Mouse (Mus musculus) hindbrain, embryonic 10.5 days (tissue): ENCODE measurements around the gene Plac8. TPM values are rescaled to one million over a fixed set of nuclear protein-coding genes. Genes with fewer than 3 reads are reported as not detected.
A peak's percentile ranks its signal among the peaks of the same experiment; 100 is the strongest.

Source experiments
- DNase-seq: peaks from one replicate; pipeline ENCODE4 v3.0.0-alpha.2; 2017; ENCODE audit warnings: low spot score
- H3K27ac ChIP-seq: fragments of 300-500 bp; sonication (generic); 2 replicates; pipeline ENCODE4 v1.5.1; 2016; ENCODE audit warnings: mild to moderate bottlenecking, moderate library complexity
- H3K27me3 ChIP-seq: fragments of 300-500 bp; sonication (generic); 2 replicates; pipeline ENCODE4 v1.6.1; 2016; ENCODE audit warnings: mild to moderate bottlenecking; ENCODE audit not compliant: poor library complexity, insufficient read depth, severe bottlenecking
- H3K36me3 ChIP-seq: fragments of 300-500 bp; sonication (generic); 2 replicates; pipeline ENCODE4 v1.6.1; 2016; ENCODE audit warnings: mild to moderate bottlenecking, moderate library complexity
- H3K4me1 ChIP-seq: fragments of 300-500 bp; sonication (generic); replicated peaks from 2 replicates; pipeline ENCODE4 v1.6.1; 2016; ENCODE audit warnings: mild to moderate bottlenecking
- H3K4me3 ChIP-seq: fragments of 300-500 bp; sonication (generic); 2 replicates; pipeline ENCODE4 v1.5.1; 2016; ENCODE audit warnings: mild to moderate bottlenecking, moderate library complexity
- H3K9me3 ChIP-seq: fragments of 300-500 bp; sonication (generic); 2 replicates; pipeline ENCODE4 v1.6.1; 2016; ENCODE audit warnings: mild to moderate bottlenecking, moderate library complexity
- WGBS: fragments of 180-500 bp; shearing (Covaris S2); methylation state at CpG from one replicate; pipeline ENCODE4 v1.1.7; 2016; 5-methylcytosine and 5-hydroxymethylcytosine counted together
- polyA plus RNA-seq: library from polyadenylated mRNA; unstranded; fragments of >200 nt; fragmentation: Nextera tagmentation; extraction: Ambion mirVana; gene quantifications from 2 replicates; pipeline ENCODE4 v1.2.1, GENCODE M21; 2016

Gene Plac8
- polyA plus RNA-seq, 1 experiment from 2014 or later: 6.7 TPM

DNA sequence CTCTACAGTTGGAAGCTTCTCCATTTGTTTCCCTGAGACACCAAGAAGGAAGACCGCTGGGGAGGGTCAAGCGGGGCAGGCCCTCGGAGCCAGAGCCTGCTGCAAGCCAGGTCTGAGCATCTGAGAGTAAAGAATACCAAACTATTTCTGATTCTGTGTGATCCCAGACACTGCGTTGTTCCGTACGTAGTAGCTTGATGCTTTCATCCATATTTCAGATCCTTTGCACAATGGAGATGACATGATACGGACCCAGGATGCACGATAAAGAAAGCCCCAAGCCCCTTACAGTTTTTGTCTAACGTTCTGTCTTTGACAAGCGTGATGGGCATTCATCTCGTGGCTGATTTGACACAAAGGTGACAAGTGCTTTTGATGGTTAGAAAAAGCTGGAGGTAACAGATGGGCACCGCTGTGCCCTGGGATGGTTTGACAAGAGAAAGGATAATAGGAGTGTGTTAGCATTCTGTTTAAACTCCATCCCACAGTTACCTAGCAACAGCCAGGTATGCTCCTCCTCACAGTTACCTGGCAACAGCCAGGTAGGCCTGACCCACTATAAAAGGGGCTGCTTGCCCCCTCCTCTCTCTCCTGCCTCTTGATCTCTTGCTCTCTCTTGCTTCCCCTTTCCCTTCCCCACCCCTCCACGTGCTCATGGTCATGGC lies 22.9 kb upstream of the Plac8 start:
- no peaks in the 10 kb centered on the region for H3K36me3 ChIP-seq
- H3K27ac ChIP-seq: no peak overlapping the region
- no peaks in the 10 kb centered on the region for H3K27me3 ChIP-seq
- DNase-seq: no peak
- H3K4me3 ChIP-seq: no peak overlapping the region
- no peaks in the 10 kb centered on the region for H3K4me1 ChIP-seq
- H3K9me3 ChIP-seq: 0 out of 2 replicates have a peak, but pooled peaks cover 13% of the 10 kb centered on the region
- WGBS: 85% methylated on average over 13 of the region's 13 CpGs

- Histone ChIP-seq H3K27me3 (no peaks in the 10 kb centered on the region), H3K4me1 (no peaks in the 10 kb centered on the region), H3K4me3 (no peak overlapping the region), H3K27ac (no peak overlapping the region), H3K36me3 (no peaks in the 10 kb centered on the region), H3K9me3 (0 out of 2 replicates have a peak, but pooled peaks cover 13% of the 10 kb centered on the region)
- 93% methylated on average over 5 of the region's 5 CpGs for WGBS
- no peak for DNase-seq
These were observed 18.5 kb upstream of the Plac8 start for GRCm38 (mm10) chr5:100590505-100590904.

DNA sequence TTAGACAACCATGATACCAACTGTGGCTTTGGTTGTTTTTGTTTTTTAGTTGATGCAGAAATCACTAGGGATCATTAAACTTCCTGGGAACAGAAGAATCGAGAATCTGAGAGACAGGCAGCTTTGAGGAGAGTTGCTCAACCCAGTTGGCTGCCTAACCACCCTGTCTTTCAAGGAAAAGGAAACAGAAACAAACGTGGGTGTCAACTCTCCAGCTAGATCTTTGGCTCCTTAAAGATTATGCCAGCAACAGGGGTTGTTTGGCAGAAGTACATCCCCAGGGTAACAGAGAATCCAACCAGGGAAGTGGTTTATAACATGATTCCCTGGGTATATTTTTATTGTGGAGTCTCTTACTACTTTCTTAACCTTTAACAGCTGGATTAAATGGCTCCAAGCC lies 15.6 kb upstream of the Plac8 start:
- Histone ChIP-seq H3K9me3 (no peaks in the 10 kb centered on the region), H3K27ac (no peak overlapping the region)
- 60% methylated on average over 2 of the region's 2 CpGs for WGBS

DNA sequence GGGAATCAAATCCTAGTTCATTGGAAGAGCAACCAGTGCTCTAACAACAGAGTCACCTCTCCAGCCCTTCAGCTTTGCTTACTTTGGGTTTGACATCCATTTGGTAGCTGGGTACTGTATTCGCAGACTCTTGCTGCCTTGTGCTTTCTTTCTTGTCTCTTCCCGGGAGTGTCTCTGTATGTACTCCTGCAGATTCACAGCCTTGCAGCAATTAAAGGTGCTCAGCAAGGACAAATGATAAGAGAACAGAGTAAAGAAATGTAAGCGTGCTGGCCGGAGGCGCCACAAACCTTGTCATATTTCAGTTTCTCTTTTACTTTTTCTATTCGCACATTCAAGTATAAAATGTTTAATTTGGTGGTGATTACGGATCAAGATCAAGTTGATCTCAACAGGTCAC lies 15.1 kb upstream of the Plac8 start:
- no peak overlapping the region for H3K27ac ChIP-seq
- no peaks in the 10 kb centered on the region for H3K4me1 ChIP-seq
- H3K4me3 ChIP-seq: no peak overlapping the region
- DNase-seq: no peak
- 92% methylated on average over 7 of the region's 7 CpGs for WGBS
- no peaks in the 10 kb centered on the region for H3K27me3 ChIP-seq
- H3K9me3 ChIP-seq: no peaks in the 10 kb centered on the region
- no peaks in the 10 kb centered on the region for H3K36me3 ChIP-seq

More for the DNA sequence above, 15.6 kb upstream of the Plac8 start:
- Histone ChIP-seq H3K36me3 (no peaks in the 10 kb centered on the region), H3K4me1 (no peaks in the 10 kb centered on the region), H3K4me3 (no peak overlapping the region), H3K27me3 (no peaks in the 10 kb centered on the region)
- no peak for DNase-seq

DNA sequence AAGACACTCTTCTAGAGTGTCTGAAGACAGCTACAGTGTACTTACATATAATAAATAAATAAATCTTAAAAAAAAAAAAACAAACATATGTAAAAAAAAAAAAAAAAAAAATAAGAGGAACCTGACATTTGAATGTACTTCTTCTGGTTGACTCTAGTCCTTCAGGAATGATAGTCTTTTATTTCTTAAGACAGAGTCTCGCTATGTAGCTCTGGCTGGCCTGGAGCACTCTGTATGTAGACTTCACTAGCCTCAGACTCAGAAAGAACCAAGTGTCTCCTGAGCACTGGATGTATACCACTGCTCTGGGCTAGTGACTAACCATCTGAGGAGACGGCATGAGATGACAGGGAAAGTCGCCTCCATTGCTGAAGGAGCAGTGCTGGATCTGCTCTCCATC lies 13.6 kb upstream of the Plac8 start:
- no peak for DNase-seq
- WGBS: 90% methylated on average over 3 of the region's 3 CpGs
- H3K4me1 ChIP-seq: no peaks in the 10 kb centered on the region

GRCm38 (mm10) chr5:100585206-100585644 lies 13.2 kb upstream of the Plac8 start:
- Histone ChIP-seq H3K4me3 (no peak overlapping the region), H3K36me3 (no peaks in the 10 kb centered on the region), H3K27me3 (no peaks in the 10 kb centered on the region), H3K9me3 (no peaks in the 10 kb centered on the region), H3K4me1 (no peaks in the 10 kb centered on the region), H3K27ac (no peak overlapping the region)
- DNase-seq: no peak
- 89% methylated on average over 8 of the region's 8 CpGs for WGBS

More for the DNA sequence above, 13.6 kb upstream of the Plac8 start:
- H3K27ac ChIP-seq: no peak overlapping the region
- H3K27me3 ChIP-seq: no peaks in the 10 kb centered on the region
- no peak overlapping the region for H3K4me3 ChIP-seq
- H3K9me3 ChIP-seq: no peaks in the 10 kb centered on the region
- no peaks in the 10 kb centered on the region for H3K36me3 ChIP-seq

DNA sequence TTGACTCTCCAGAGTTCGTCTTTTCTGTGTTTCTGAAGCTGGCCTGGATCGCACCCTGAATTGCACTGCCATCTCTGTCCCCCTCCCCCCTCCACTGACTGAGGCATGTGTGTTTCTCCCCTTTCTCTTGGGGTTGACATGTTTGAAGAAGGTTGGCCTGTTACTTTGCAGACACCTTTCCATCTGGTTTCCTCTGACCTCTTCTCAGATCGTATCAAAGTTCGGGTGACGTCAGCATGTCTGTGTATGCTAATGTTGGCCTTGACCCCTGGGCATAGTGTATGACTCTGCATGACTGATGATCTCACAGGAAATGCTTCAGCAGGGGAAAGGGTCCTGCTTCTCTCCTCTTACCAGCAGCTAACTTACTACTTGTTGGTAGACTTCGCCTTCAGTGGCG lies 11.0 kb upstream of the Plac8 start:
- no peaks in the 10 kb centered on the region for H3K27me3 ChIP-seq
- no peaks in the 10 kb centered on the region for H3K4me1 ChIP-seq
- H3K9me3 ChIP-seq: no peaks in the 10 kb centered on the region
- WGBS: 89% methylated on average over 7 of the region's 7 CpGs
- H3K27ac ChIP-seq: no peak overlapping the region
- H3K4me3 ChIP-seq: no peak overlapping the region
- DNase-seq: no peak
- no peaks in the 10 kb centered on the region for H3K36me3 ChIP-seq

- DNase-seq: no peak
- Histone ChIP-seq H3K27me3 (no peaks in the 10 kb centered on the region), H3K4me1 (no peaks in the 10 kb centered on the region), H3K27ac (no peak overlapping the region), H3K36me3 (no peaks in the 10 kb centered on the region), H3K9me3 (no peaks in the 10 kb centered on the region), H3K4me3 (no peak overlapping the region)
- 95% methylated on average over 5 of the region's 5 CpGs for WGBS
These were observed 10.4 kb upstream of the Plac8 start for GRCm38 (mm10) chr5:100582435-100582826.

DNA sequence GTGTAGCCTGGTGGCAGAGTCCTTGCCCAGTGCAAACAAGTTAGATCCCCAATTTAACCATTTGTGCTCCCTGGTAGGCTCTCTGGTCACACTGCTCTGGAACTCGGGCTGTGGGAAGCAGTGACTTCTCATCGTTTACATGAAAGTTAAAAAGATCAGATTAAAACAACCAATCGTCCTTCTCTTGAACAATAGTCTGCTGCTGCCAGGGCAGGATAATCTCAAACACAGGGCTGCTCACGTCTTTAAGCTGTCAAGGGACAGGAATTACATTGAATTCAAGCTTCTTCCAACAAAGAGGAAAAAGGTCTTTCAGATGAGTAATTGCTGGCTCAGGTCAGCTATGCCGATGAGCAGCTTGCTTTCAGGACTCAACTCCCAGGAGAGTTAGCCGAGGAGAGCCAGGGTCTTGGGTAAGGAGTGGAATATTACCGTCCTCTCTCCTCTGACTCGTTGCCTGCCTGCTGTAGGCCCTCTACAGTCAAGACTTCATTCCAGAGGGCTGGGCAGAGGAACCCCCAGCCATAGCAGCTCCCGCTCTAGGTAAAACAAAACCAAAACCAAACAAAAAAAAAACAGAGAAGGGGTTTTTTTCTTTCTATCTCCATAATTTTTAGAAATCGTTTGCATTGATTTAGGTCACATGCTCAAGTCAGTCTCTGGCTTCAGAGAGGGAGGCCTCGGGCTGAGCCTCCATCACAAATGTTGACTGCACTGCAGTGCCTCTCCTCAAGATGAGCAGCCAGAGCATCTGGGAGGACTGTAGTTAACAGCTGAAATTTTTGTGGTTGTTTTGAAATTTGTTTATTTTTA lies 9.8 kb upstream of the Plac8 start:
- H3K27me3 ChIP-seq: no peaks in the 10 kb centered on the region
- no peak overlapping the region for H3K4me3 ChIP-seq
- H3K9me3 ChIP-seq: no peaks in the 10 kb centered on the region
- no peak for DNase-seq
- H3K4me1 ChIP-seq: no peaks in the 10 kb centered on the region
- no peaks in the 10 kb centered on the region for H3K36me3 ChIP-seq
- no peak overlapping the region for H3K27ac ChIP-seq
- 79% methylated on average over 11 of the region's 11 CpGs for WGBS

DNA sequence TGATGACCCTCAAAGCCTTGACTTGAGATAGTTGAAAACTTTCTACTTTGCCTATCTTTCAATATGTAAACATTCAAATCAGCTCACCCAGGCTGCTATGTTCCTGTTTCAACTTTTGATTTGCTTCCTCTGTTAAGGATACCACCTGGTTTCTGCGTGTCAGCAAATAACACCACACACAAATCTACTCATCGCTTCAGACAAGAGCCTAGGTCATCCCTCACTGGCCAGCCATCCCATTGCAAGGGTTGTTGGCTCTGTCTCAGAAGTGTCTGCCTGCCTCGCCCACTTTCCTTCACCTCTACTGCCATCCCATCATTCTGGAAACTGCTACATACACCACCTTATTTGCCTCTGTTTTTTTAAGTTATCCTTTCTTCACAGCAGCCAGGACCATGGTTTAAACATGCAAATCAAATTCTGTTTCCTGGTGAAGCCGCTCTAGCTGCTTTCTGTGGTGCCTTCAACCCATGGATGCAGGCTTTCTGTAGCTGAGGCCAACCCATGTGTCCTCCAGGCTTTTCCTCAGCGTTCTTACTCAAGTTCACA lies 6.9 kb upstream of the Plac8 start:
- 86% methylated on average over 5 of the region's 5 CpGs for WGBS
- H3K36me3 ChIP-seq: no peaks in the 10 kb centered on the region
- H3K4me3 ChIP-seq: no peak overlapping the region
- H3K27me3 ChIP-seq: no peaks in the 10 kb centered on the region
- no peaks in the 10 kb centered on the region for H3K9me3 ChIP-seq
- no peak overlapping the region for H3K27ac ChIP-seq
- no peak for DNase-seq
- H3K4me1 ChIP-seq: no peaks in the 10 kb centered on the region

DNA sequence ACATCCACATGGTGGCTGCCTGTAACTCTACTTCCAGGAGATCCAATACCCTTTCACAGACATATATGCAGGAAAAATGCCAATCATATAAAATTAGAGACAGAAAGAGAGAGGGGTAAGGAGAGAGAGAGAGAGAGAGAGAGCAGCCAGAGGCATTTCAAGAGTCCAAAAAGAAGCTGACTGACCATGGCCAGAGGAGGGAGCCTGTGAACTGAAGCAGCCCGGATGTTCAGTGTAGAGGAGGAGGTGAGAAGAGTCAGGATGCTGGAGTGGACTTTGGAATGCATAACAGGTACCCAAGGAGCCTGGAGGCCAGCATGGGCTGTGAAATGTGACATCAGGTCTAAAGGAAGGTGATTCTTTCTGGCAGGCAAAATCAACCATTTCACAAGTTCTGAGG lies 2.7 kb upstream of the Plac8 start:
- Histone ChIP-seq H3K27me3 (no peaks in the 10 kb centered on the region), H3K36me3 (no peaks in the 10 kb centered on the region), H3K27ac (no peak overlapping the region), H3K9me3 (no peaks in the 10 kb centered on the region), H3K4me3 (no peak overlapping the region), H3K4me1 (0 out of 2 replicates have a peak, but pooled peaks cover 5% of the 10 kb centered on the region)
- no peak for DNase-seq
- 62% methylated on average over 1 of the region's 1 CpGs for WGBS

DNA sequence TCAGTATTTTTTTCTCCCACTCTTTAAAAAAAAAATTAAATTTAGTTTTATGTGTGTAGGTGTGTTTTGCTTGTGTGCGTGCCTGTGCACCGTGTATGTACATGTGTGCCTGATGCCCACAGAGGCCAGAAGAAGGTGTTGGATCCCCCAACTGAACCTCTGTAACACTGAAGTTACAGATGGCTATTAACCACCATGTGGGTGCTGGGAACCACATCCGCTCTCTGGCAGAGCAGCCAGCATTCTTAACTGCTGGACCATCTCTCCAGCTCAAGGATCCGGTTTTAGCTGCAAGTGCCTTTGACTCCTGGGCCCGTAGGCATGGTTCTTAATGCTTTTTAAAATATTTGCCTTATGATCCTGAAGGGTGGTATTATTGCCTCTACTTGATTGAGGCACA lies 1.2 kb upstream of the Plac8 start:
- Histone ChIP-seq H3K36me3 (no peaks in the 10 kb centered on the region), H3K9me3 (no peaks in the 10 kb centered on the region), H3K4me3 (no peak overlapping the region), H3K27me3 (no peaks in the 10 kb centered on the region), H3K27ac (no peak overlapping the region), H3K4me1 (0 out of 2 replicates have a peak, but pooled peaks cover 7% of the 10 kb centered on the region)
- no peak for DNase-seq
- 95% methylated on average over 5 of the region's 5 CpGs for WGBS

- H3K27me3 ChIP-seq: no peaks in the 10 kb centered on the region
- no peaks in the 10 kb centered on the region for H3K9me3 ChIP-seq
- WGBS: 45% methylated on average over 8 of the region's 8 CpGs
- no peak overlapping the region for H3K27ac ChIP-seq
- H3K4me3 ChIP-seq: no peak overlapping the region
- DNase-seq: peak; percentile 10
- H3K36me3 ChIP-seq: no peaks in the 10 kb centered on the region
- H3K4me1 ChIP-seq: 0 out of 2 replicates have a peak, but pooled peaks cover 7% of the 10 kb centered on the region
These were observed 1.3 kb downstream of the Plac8 start for GRCm38 (mm10) chr5:100570716-100571115.
